Mouse (Mus musculus) layer of hippocampus, postnatal 25 days (tissue): ENCODE results near the gene Asic4. TPM values are rescaled to one million over a fixed set of nuclear protein-coding genes. Genes with fewer than 3 reads are reported as not detected.
A peak's percentile ranks its signal among the peaks of the same experiment; 100 is the strongest.

ENCODE experiments used
- DNase-seq, 2 experiments: peaks; one replicate each; pipeline ENCODE4 v3.0.0; 2022; ENCODE audit warnings: mixed read lengths in 2 of 2, low spot score in 1 of 2; ENCODE audit errors: extremely low spot score in 1 of 2
- total RNA-seq, 2 experiments: library from RNA; stranded (reverse); gene quantifications; 2 replicates each; pipeline ENCODE4 v1.2.3; 2021

The Asic4 gene
- total RNA-seq, 2 experiments from 2014 or later: 8.9 to 9.9 TPM

GRCm38 (mm10) chr1:75442811-75443210, 7.4 kb upstream of the Asic4 start:
- no peak for DNase-seq

GRCm38 (mm10) chr1:75443247-75444024, 6.8 kb upstream of the Asic4 start:
- no peak for DNase-seq

GRCm38 (mm10) chr1:75444208-75444607, 6.0 kb upstream of the Asic4 start:
- DNase-seq: no peak

GRCm38 (mm10) chr1:75445141-75445701, 5.0 kb upstream of the Asic4 start:
- no peak for DNase-seq

GRCm38 (mm10) chr1:75445751-75446611, 4.3 kb upstream of the Asic4 start:
- DNase-seq: peak; percentile 67 to 81

GRCm38 (mm10) chr1:75446656-75447055, 3.6 kb upstream of the Asic4 start:
- DNase-seq: no peak

GRCm38 (mm10) chr1:75447265-75448051, 2.8 kb upstream of the Asic4 start:
- DNase-seq: no peak

- no peak for DNase-seq
Measured at GRCm38 (mm10) chr1:75448052-75448431, 2.2 kb upstream of the Asic4 start.

- no peak for DNase-seq
Measured at GRCm38 (mm10) chr1:75448937-75449336, 1.3 kb upstream of the Asic4 start.

- no peak for DNase-seq
Measured at GRCm38 (mm10) chr1:75449377-75450135, 680 bp upstream of the Asic4 start.

- DNase-seq: no peak
Measured at GRCm38 (mm10) chr1:75451900-75452299, 1.7 kb downstream of the Asic4 start.

GRCm38 (mm10) chr1:75455433-75455832, 5.2 kb downstream of the Asic4 start:
- no peak for DNase-seq

GRCm38 (mm10) chr1:75455948-75456347, 5.7 kb downstream of the Asic4 start:
- DNase-seq: no peak

- no peak for DNase-seq
Measured at GRCm38 (mm10) chr1:75456746-75457564, 6.7 kb downstream of the Asic4 start.

GRCm38 (mm10) chr1:75457710-75458024, 7.4 kb downstream of the Asic4 start:
- no peak for DNase-seq

- DNase-seq: no peak
Measured at GRCm38 (mm10) chr1:75458025-75458788, 8.0 kb downstream of the Asic4 start.

GRCm38 (mm10) chr1:75458789-75459684, 8.8 kb downstream of the Asic4 start:
- peak in 1 of 2 experiments; percentile 47 for DNase-seq
